Mouse (Mus musculus) adipocyte (in vitro differentiated cells): ENCODE measurements around the gene Rfk.

ENCODE experiments used
- DNase-seq: peaks from one replicate; pipeline ENCODE4 v3.0.0-alpha.2; 2016; ENCODE audit warnings: low spot score

Gene Rfk

GRCm38 (mm10) chr19:17385022-17385421 is 8.8 kb upstream of the Rfk start:
- DNase-seq = no peak

- no peak for DNase-seq
These were observed 8.4 kb upstream of the Rfk start for GRCm38 (mm10) chr19:17385426-17385825.

- DNase-seq = no peak
These were observed 7.4 kb upstream of the Rfk start for GRCm38 (mm10) chr19:17386424-17386823.

DNA sequence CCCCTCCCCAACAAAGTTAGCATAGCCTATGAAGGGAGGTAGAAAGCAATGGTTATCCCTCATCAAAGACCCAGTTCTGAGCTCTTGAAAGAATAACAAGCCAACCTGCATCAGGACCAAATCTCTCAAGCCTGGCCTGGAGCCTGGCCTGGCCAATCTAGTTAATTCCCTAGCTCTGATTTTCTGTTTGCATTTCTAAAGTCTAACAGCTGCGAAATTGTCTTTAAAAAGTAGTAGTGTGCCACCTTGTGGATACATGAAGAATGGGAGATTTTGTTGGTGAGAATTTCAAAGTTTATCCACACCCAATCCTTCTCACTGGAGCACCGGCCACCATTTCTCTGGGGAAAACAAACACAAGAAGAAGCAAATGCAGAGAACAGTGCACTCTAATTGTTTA is 5.4 kb upstream of the Rfk start:
- DNase-seq = peak; percentile 65

- no peak for DNase-seq
These were observed 977 bp upstream of the Rfk start for GRCm38 (mm10) chr19:17392866-17393265.

DNA sequence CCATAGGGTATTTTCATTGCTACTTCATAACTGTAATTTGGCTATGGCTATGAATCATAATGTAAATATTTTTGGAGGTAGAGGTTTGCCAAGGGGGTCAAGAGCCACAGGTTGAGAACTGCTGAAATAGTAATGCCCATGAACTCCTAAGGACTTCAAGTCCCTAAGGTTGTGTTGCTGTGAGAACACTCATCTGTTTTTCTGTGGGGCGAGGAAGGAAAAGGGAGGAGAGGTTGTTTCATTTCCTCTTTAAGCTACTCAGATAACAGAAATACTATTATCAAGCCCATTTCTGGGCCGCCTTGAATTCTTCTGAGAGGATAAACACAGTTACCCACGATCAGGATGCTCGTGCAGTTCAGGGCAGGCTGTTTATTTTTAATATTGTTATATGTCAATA is 3.0 kb downstream of the Rfk start:
- DNase-seq = no peak

DNA sequence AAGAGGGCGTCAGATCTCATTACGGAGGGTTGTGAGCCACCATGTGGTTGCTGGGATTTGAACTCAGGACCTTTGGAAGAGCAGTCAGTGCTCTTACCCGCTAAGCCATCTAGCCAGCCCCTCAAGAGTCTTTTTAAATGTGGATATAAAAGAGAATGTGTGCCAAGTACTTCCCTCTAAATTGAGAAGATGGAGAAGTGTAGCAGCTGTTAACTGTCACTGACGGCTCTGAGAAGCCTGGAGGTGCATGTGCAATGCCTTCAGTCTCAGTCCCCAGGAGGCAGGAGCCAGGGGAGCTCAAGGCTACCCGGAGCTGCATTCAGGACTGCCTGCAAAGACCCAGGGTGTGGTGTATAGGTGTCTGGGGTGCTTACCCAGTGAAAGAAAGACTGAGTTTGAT is 4.1 kb downstream of the Rfk start:
- no peak for DNase-seq

DNA sequence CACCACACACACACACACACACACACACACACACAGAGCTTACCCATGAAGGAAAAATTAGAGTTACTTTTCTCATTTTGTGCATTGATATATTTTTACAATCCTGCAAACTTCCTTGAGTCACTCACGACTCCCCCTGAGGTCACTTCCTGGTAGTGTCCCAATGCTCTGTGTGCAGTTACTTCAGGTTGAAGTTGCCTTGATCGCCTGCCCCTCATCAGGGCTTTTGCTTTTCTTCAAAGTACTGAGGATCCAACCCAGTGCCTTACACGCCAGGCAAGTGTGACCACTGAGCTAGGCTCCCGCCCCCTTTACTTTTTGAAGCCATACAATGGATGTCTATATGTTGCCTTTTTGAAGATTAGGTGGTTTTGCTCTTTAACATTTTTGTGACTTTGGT is 6.1 kb downstream of the Rfk start:
- DNase-seq = no peak

GRCm38 (mm10) chr19:17400571-17400970 is 6.7 kb downstream of the Rfk start:
- peak; percentile 63 for DNase-seq

DNA sequence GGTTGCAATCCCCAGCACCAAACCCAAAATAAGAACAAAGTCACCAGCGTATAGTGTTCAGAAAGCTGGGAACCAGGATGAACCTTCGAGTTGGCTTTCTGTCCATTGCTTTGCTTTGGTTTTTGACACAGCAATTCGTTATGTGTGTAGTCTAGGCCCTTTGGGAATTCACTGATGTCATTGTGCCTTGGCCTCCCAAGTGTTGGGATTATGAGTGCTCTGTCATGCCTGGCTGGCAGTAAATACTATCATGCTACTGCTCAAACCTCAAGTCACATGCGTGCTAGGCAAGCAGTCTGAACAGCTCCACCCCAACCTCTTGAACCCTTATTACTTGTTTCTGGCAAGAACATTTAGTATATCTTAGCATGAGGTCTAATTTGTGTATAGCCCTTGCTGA is 9.3 kb downstream of the Rfk start:
- no peak for DNase-seq

GRCm38 (mm10) chr19:17406823-17407222 is 13.0 kb downstream of the Rfk start:
- no peak for DNase-seq

DNA sequence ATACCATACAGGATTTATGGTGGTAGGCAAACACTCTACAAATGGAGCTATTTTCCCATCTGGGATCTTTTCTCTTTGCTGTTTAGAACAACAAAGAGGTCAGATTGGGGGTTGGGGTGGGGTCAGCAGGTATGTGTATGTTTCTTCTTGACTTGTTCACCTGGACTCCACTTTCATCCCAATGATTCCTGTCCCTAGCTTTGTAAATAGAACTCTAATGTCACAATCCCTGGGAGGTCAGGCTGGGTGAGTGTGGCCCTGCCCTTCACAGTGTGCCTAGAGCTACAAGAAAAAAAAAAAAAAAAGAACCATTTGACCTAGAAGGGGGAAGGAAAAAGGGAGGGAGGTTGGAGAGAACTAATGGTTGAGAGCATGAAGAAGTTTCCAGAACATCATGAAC is 14.7 kb downstream of the Rfk start:
- no peak for DNase-seq

- no peak for DNase-seq
These were observed 15.5 kb downstream of the Rfk start for GRCm38 (mm10) chr19:17409351-17409750.

DNA sequence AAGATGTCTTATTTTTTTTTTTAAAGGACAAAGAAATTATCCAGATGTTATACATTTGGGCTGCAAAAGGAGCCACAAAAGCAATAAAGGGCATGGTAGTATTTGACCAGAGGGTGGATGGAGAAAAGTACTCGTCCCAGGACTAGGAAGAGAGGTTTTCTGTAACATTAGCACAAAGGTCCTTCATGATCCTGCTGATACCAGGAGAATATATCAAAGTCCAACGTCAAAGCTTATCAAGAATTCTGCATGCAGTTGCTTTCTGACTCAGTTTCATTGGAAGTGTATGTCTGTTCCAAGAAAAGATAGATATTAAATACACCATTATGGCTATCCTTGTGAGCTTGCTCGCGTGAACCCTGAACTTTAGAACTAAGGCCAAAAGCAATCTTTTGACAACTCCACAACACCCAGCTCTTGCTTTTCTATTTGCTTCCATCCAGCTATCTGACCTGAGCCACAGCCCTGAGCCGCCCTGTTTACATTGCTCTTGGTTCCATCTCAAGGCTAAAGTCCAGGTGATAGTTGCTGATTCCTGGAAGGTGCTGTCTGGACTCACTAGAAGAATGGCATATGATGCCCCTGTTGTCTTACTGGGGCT is 16.7 kb downstream of the Rfk start:
- DNase-seq = no peak

GRCm38 (mm10) chr19:17412915-17413459 is 19.1 kb downstream of the Rfk start:
- DNase-seq = no peak

DNA sequence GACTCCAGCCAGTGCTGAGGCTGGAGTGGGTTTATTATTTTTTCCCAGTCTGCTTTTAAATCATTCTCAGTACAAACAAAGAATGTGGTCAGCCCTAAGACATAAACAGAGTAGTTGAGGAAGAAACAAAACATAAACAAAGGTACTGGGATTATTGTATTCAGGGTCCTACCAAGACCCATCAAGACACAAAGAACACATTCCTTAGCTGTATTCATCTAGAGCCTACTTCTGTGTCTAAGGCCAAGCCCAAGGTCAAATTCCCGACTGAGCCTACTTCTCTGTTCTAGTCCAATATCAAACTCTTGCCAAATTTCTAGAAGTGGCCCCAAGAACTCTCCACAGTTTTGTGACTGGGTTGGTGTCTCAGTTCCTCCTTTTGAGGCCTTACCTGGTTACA is 24.0 kb downstream of the Rfk start:
- DNase-seq = no peak

DNA sequence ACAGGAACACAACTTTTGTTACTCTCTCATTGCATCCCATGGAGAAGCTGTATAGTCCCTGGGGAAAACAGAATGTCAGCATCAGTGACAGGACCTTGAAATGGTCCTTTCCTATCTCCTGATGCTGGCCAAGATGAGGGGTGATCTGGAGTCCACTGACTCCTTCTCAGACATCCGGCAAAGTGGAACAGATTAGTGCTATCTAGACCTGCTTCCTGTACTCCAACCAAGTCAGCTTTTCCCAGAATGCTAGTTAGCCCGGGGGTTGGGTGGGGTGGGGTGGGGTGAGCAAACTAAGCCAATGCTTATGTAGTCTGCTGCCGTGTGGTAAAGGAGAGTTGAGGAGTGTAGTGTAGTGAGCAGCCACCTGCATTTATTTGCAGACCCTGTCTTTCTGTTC is 29.5 kb downstream of the Rfk start:
- DNase-seq = no peak

DNA sequence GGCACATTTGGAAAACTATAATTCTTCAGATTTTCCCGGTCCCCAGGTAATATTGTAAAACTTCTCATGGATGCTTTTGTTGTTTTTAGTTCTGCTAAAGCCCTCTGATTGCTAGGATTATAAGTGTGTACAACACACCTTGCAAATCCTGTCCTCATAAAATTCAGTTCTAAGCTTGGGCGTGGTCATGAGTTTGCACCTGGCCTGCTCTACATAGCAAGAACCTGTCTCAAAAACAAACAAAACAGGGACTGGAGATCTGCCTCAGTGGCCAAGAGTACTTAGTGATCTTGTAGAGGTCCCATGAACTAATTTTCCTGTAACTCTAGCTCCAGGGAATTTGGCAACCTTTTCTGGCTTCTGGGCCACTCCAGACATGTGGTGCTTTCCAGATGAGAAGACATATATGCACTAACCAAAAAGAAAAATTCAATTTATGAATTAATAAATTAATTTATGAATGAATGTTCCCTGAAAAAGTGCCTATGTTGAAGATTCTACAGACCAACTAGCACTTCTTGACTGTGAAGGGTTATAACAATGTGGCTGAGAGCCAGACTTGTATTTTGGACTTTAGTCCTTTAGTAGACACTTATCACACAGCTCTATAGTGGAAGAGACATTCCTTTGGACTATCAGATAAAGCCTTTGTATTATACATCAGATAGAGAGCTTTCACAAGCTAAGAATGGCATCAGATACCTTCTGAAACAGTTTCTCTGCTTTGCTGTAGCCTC is 34.1 kb downstream of the Rfk start:
- no peak for DNase-seq

GRCm38 (mm10) chr19:17428561-17428914 is 34.7 kb downstream of the Rfk start:
- no peak for DNase-seq

DNA sequence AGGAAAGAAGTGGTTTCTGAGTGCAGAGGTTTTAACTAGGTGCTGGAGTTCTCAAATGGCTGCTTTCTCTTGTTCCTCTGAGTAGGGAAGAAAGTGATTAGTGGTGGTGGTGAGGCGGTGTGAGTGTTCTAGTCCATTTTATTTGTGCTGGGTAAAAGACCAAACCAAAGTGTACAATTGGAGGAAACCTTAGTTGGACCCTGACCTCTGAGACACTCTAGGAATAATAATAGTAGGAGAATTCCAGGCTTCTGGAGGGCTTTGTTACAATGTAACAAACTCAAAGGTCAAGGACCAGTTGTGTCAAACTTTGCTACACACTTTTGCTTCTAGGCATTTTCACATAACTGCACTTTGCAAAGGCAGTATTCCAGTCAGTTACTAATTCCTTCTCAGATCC is 42.8 kb downstream of the Rfk start:
- DNase-seq = no peak

GRCm38 (mm10) chr19:17439476-17440189 is 45.8 kb downstream of the Rfk start:
- DNase-seq = no peak

GRCm38 (mm10) chr19:17443581-17443980 is 49.7 kb downstream of the Rfk start:
- no peak for DNase-seq
